Mouse (Mus musculus) kidney, postnatal 4 days (tissue): ENCODE data around the gene Usp1.
"Not testable (repeated sequence)": the region's sequence is repeated elsewhere in the genome, so short reads cannot be mapped to it uniquely, and the experiment has no call there.

Source experiments
- DNase-seq, 2 experiments: peaks; one replicate each; pipeline ENCODE4 v3.0.0; 2021; ENCODE audit warnings: mixed read lengths in 2 of 2

Usp1 gene

DNA sequence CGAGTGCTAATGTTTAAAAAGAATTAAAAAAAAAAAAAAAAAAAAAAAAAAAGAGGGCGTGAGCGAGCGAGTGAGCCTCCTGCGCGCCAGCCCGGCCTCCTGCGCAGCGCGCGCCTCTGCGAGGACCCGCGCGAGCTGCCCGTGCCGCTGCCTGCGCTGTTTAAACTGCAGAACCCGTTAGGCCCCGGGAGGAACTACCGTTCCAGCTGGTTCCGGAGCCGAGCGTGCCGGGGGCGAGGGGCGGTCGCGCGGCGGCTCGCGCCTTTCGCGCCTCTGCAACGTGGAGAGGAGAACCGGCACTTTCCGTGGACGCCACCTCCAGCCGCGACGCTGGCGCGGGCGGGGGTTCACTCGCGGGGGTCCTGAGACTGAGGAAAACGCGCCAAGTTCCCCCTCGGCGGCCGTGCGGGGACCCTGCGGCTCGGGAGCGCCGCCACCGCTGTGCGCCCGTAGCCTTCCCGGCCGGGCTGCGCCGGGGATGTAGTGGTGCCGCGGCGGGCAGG is at the start of gene Usp1:
Gene Usp1, plus strand, starts transcription at position 243 of the 503 bp plus-strand sequence.
- peak; percentile 87 to 92 for DNase-seq

DNA sequence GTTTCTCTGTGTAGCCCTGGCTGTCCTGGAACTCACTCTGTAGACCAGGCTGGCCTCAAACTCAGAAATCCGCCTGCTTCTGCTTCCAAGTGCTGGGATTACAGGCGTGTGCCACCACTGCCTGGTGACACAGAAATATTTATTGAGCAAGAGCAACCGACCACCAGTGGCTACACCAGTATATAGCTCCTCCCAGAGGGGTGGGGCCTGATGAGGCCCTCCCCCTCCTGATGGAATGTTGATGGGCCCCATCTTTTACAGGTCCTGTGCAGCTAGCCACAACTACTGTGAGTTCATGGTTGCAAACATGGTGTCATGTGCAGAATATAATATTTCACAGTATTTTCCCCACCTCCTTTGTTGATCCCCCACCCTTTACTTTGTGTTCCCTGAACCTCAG is 40.9 kb upstream of the Usp1 start:
- DNase-seq: no peak

DNA sequence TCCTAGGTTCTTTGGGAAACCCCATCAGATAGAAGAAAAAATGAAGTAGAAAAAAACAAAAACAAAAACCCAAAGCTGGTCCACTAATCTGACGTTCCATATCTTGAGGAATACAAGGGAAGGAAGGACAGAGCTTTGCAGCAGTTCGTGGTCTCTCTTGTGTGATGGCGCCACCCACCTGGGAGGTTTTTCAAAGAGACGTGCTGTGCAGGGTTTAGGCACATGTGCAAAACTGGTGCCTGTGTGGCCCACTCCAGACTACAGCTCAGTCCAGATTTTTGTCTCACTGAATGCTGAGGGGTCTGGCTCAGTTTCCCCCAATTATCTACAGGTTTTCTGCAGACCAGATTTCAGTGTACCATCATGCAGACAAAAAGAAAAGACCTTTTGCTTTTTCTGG is 37.2 kb upstream of the Usp1 start:
- DNase-seq: no peak

DNA sequence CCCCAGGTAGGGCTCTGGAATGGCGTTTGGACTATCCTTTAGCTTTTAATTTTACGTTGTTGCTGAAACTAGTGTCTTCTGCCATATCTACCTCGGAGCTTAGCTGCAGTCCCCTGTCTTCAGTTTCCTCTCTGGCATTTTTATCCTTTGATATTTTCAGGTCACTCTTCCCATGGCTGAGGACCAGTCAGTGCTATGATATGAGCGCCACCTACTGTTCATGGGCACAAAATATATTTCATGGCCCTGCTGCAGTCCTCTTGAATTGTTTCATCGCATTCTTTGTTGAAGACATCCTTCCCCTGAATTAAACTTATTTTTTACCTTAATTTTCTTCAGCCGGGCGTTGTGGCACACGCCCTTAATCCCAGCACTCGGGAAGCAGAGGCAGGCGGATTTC is 36.5 kb upstream of the Usp1 start:
- DNase-seq: peak; percentile 63 to 68

DNA sequence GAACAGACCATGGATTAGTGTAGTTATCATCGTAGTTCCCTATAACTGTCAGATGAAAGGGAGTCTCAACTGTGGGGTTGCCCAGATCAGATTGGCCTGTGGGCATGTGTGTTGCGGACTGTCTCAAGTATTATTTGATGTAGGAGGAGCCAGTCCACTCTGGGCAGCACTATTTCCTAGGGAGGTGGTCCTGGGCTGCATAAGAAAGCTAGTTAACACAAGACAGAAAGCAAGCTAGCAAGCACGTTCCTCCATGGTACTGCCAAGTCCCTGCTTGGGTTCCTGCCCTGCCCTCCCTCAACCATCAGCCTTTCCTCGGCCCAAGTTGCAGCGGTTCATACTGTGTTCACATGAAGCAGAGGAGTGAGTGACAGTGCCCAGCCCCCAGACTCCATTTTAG is 13.4 kb upstream of the Usp1 start:
- no peak for DNase-seq

DNA sequence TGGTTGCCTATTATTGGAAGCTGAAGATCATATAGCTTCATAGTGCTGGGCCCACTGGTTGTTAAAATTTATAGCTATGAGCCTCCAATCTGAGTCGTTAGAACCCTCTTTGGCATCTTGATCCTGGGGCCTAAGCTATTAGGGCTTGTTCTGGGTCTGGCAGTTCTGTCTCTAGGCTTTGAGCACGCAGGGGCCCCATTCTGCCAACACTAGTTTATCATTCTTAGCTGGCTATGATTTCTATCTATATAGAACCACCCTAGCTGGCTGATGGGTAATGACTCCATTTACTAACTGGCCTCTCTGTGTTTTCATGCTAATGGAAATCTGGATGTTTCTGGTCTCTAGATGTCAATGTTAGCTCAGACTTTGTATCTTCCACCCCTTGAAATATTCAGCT is 5.9 kb upstream of the Usp1 start:
- DNase-seq: no peak

DNA sequence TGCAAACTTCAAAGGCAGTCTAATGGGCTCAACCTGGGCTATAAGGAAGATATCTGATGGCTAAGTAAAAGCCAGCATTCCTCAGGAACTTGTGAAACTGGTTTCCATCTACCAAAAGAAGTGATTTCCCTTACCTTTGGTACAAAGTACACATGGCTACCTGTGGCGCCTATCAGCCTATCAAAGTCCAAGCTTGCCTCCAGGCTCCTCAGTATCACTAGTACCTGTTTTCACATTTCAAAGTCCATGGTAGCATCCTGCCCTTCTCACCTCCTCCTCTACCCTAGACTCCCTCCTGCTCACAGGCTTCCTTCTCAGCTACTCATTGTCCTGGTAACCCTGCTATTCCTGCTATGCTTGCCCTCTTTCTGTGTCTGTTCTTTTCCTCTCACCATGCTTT is 5.4 kb upstream of the Usp1 start:
- DNase-seq: no peak

DNA sequence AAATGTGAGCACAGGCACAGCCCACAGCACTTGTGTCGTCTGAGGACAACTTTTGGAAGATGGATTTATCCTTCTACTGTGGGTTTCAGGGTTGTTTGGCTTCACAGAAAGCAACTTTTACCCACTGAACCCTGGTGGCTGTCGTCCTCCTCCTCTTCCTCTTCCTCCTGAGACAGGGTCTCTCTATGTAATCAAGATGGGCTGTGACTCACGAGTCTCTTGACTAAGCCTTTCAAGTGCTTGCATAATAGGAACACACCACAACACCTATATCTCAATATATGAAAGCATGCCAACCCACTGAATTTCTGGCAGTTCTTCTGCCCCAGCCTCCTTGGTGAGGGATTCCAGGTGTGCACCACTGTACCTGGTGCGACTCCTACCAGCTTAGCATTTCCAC is 2.7 kb upstream of the Usp1 start:
- no peak for DNase-seq

DNA sequence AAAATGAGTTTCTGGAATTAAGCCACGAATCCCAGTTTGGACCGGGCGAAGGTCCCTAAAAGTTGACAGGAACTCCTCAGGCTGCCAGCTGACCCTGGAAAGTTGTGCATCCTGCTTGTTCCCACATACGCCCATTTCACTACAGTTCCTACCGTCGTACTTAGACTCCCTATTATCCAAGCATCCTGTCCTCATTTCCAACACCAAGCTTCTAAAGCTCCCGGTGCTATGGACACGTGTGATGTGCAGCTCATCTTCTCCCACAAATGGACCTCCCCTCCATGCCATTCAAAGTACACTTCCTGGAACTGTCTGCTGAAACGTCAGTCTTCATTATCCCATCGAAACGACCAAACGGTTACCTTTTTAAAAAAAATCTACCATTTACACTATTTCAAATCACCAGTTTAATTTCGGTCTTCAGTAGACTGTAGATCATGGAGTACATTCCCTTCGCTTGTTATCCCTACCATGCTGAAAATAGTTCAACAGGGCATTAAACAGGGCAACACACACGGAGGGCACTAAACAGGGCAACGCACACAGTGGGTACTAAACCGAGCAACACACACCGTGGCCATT is 1.5 kb upstream of the Usp1 start:
- DNase-seq: peak; percentile 17 to 35

DNA sequence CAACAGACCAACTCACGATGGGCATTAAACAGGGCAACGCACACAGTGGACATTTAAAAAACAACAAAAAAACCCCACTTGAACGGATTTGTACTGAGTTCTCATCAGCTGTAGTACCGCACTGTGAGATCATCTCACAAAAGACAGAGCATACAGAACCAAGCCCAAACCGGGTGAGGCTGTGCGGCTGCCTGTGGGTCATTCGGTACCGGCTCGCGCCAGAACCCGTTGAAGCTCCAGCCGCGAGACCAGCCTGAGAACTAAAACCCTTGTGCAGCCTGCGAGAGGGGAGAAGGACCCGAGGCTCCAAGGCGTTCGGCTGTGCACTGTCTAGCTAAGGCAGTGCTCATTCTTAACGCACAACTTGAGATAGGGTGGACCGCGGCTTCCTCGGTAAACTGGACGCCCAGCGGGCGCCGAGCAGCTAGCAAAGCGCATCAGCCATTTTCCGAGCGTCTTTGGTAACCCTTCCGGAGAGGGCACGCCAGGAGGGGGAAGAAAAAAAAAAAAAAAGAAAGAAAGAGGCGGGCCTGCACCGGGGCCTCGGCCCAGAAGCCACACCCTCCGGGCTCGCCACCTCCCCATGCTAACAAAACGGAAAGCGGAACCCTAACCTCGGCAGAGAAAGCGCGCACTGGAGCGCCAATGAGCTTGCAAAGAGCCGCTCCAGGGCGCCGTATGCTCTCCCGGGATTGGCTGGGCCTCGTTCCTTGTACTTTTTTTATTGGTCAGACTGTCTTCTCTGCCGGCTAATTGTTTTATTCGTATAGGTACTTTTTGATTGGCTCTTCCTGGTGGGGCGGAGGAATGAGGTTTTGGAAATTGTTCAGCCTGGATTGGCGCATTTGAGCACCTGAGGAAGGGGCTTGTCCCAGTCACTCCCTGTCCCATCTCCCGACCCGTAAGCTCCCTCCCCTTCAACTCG is 705 bp upstream of the Usp1 start:
- peak; percentile 95 to 98 for DNase-seq

DNA sequence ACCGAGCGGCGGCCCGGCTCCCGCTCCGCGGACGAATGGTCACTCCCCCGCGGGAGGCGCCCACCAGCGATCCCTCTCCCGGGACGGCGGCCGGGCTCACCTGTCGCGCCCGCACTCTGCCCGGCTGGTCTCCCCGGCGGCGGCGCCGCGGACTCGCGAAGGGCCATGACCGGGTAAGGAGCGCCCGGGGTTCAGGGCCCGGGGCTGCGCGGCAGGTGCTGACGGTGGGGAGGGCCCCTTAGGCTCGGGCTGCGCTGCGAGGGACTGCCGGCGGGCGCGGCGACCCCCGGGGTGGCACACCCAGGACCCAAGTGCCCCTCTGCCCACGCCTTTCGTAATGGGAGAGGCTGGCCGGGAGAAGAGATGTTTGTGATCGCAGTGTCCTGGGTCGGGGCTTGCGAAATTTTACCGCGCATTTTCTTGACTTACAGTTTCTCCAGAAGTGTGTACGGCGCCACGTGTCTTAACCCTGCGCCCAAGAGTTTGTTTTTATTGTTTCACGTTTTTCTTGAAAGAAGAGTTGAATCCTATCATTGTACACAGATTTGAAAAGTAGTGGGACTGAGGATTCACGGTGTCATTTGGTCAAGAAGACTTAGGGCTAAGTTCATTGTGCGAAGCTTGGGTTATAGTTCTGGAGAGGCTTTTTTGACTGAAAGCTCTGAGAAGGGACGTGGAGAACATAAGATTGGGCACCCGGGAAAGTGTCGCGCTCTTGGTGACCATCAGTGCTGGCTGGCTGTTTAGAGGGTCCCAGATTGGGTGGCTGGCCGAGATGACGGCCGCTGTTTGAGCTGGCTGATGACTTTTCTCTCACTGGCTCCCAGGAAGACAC is 678 bp downstream of the Usp1 start:
- DNase-seq: peak in 1 of 2 experiments; percentile 21

DNA sequence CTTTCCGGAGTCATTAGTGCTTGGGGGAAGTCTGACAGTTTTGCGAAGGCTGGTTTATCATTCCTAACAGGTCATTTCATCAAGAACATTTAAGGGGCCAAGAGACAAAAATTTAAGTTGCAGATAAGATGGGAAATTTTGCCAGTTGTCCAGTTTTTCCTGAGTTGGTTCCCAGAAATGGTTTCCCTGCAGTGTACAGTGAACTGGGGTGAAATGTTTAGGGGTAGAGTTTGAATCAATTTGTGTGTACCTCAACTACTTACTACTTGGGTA is 1.2 kb downstream of the Usp1 start:
- no peak for DNase-seq

DNA sequence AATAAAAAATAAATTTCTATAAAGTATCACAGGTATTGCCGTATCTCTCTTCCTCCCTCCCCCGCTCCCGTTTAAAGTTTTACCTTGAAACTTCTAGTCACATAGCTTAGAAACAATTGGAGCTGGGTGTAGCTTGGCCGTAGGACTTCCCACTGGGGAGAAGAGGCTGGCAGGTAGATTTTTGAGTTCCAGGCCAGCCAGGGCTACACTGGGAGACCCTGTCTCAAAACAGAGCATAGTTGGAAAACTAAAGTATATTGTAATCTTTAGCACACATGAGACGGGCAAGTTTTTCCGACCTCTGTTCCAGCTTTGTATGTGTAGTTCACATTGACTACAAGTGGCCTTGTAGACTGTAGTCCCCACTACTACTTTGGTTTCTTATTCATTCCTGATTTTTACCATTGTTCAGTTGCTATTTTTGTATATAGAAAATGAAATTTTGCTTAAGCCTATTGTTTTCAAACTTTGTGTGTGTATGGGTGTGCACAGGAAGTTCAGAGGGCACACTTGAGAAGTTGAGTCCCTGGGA is 1.7 kb downstream of the Usp1 start:
- DNase-seq: no peak

DNA sequence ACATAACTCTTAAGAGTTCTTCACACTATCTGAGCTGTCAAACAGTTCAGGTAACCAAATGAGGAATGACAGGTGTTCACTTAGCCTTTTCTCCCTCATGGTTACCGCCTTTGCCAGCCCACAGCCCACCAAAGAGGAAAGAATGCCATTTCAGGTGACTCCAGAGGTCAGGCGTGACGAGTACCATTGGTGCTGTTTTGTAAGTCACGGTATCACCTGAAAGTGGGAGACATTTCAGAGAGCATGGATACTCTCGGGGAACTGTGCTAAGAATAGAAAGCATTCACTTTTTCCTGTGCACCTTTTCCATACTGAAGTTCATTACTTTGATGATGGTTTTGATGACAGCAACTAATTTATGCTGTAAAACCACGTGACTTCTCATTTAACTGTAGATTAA is 12.4 kb downstream of the Usp1 start:
- no peak for DNase-seq

DNA sequence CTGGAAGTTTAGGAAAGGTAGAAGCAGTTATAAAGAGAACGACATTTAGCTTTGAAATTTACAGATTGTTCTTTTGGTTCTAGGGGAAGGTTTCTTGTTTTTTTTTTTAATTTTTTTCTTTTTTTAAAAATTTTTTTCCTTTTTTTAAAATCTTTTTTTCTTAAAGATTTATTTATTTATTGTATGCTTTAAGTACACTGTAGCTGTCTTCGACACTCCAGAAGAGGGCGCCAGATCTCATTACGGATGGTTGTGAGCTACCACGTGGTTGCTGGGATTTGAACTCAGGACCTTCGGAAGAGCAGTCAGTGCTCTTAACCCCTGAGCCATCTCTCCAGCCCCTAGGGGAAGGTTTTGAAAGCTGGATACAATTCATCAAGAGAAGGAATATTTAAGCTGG is 14.6 kb downstream of the Usp1 start:
- not testable (repeated sequence) for DNase-seq

DNA sequence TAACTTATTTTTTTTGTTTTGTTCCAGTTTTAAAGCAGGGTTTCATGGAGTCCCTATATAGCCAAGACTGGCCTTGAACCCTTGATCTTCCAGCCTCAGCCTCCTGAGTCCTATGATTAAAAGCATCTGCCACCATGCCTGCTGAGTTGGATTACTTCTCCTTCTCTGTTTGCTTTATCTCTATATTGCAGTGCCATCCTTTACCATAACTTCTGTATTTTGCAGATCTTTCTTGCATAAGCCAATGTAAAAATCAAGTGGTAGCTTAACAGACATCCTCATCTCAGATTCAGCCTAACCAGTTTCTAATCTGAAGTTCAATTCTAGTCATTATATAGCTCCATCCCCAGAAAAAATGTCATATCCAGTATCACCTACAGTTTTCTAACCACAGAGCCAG is 27.0 kb downstream of the Usp1 start:
- DNase-seq: no peak

DNA sequence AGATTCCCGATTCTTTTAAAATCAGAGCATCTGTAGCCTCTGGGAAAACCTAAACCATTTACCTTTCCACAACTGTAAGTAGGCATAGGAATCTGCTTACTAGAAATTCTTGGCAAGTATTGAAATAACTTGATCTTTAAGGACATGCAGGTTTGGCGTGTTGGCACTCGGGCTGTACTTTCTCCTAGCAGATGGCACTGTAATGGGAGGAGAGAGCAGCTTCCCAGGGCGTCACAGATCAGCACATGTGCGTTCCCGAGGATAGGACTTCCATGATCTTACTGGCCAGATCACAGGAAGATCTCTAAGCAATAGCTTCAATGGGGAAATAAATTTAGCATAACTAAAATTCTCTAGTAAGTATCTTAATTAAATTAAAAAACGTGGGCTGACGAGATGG is 32.4 kb downstream of the Usp1 start:
- no peak for DNase-seq

DNA sequence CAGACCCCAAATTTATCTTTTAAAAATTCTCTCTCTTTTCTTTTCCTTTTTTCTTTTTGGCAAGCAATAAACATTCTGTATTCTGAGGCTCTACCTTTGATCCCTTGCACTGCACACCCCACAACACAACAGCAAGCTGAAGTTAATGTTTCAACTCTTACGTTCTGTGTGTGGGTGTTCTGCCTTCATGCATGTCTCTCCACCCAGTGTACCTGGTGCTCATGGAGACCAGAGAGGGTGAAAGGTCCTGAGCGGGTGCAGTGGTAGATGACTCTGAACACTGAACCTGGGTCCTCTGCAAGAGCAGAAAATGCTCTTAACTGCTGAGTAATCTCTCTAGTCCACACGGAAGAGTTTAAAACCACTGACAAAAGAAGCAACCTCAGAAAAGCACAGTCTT is 36.6 kb downstream of the Usp1 start:
- DNase-seq: peak in 1 of 2 experiments; percentile 25

DNA sequence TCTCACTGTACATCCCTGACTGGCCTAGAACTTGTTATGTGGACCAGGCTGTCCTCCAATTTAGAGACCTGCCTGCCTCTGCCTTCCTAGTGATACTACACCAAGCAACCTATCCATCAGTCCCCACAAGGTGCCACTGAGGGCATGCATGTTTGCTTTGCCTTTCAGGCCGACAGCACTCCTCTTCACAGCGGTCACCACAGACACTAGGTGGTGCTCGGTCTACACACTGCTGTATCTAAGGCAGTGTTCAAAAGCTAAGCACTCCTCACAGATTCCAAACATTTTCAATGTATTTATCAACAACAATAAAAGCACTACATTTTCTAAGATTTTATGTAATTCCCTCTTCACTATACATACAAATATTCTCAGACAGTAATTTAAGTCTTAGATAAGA is 46.3 kb downstream of the Usp1 start:
- no peak for DNase-seq

DNA sequence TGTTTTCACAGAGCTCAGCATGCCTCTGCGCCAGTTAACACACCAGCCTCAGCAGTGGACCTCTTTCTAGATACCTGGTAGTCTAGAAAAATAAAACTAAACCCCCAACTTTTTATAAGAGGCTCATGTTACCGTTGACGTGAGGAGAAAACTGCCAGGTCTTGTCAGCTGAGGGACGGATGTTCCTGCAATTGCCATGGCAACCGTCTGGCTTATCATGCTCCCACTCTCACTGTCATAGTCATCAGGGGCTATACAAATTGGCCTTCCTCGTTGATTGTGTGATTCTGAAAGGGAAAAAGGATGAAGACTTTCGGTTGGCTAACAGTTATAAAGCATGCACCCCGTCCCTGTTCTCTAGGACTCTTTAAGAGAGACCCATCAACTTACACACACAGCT is 52.1 kb downstream of the Usp1 start:
- no peak for DNase-seq

DNA sequence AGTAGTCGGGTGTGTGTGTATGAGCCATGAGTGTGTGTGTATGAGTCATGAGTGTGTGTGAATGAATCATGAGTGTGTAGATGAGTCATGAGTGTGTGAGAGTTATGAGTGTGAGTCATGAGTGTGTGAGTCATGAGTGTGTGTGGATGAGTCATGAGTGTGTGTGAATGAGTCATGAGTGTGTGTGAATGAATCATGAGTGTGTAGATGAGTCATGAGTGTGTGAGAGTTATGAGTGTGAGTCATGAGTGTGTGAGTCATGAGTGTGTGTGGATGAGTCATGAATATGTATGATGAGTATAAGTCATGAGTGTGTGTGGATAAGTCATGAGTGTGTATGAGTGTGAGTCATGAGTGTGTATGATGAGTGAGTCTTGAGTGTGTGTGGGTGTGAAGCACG is 54.7 kb downstream of the Usp1 start:
- not testable (repeated sequence) for DNase-seq

DNA sequence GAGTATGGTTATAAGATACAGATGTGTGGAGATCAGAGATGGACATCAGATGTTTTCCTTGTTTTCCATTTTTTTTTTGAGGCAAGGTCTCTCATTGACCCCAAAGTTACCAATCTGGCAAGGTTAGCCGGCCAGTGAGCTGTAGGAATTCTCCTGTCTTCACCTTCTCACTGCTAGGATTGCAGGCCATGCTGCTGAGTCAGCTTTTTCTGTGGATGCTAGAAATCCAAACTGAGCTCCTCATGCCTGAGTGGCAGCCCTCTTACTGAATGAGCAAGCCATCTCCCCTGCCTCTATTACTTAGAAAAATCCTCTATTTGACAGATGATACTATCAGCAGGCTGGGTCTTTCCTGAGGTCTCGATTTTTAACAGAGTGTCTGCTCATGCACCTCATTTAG is 55.1 kb downstream of the Usp1 start:
- no peak for DNase-seq

DNA sequence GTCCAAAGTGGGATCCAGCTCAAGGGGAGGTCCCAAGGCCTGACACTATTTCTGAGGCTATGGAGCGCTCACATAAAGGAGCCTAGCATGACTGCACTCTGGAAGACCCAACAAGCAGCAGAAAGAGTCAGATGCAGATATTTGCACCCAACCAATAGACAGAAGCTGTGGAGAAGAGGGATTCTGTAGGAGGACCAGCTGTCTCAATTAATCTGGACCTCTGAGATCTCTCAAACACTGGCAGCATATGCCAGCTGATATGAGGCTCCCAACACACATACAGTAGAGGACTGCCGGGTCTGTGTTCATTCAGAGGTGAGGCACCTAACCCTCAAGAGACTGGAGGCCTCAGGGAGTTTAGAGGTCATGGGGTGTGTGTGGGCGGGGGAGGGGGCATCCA is 56.4 kb downstream of the Usp1 start:
- DNase-seq: not testable (repeated sequence)
